Mouse (Mus musculus) adrenal gland, postnatal 4 days (tissue): ENCODE measurements around the gene Stk11ip. TPM values are rescaled to one million over a fixed set of nuclear protein-coding genes. Genes with fewer than 3 reads are reported as not detected.

Experiments used
- DNase-seq, 2 experiments: peaks; one replicate each; pipeline ENCODE4 v3.0.0; 2021 to 2022; ENCODE audit warnings: low spot score in 2 of 2, mixed read lengths in 2 of 2
- long read RNA-seq, 2 experiments: library from polyadenylated mRNA; stranded (forward); transcript quantifications; one replicate each; pipeline ENCODE4 v2.0.0; 2021
- total RNA-seq, 2 experiments: library from RNA; stranded (reverse); gene quantifications; 2 replicates each; pipeline ENCODE4 v1.2.3; 2021

Stk11ip gene
- 10 to 100 TPM; 38.1 to 38.4 TPM for total RNA-seq
- long read RNA-seq, experiment 1, full-length matches to known transcripts, result 4 of 11 reads
- long read RNA-seq, experiment 1, partial matches to known transcripts, result 6 of 11 reads
- long read RNA-seq, experiment 1, other reads (novel, unspliced or antisense), result 1 of 11 reads
- long read RNA-seq, experiment 2, full-length matches to known transcripts, result 7 of 25 reads
- long read RNA-seq, experiment 2, partial matches to known transcripts, result 11 of 25 reads
- long read RNA-seq, experiment 2, other reads (novel, unspliced or antisense), result 7 of 25 reads

DNA sequence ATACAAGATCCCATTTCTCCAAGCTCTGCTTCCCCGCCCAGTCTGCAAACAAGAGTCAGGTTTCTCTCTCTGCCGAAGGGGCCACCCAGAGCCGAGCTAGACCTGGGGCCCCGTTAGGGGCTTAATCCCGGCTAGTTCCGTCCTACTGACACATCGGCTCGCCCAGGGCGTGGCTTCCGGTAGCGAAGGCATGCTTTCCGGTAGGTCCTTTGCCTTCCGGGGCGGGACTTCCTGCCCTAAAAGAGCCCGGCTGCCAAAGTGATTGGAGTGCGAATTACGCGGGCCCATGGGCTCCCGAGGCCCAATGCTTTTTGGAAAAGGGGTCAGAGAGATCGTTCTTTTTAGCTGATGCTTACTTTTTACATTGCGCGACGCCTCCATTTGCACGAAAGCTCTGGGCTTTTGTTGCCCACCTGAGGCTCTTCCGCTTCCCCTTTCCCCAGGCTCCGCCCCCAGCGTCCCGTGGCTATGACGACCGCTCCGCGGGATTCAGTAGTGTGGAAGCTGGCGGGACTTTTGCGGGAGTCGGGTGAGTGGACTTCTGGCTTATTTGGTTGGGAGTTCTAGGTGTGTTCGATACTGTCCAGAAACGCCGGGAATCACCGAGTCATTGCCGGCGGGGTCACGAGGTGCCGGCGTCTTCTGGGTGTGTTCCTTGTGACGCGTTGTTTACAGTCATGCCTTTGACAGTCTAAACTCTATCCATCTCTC lies at the start of gene Stk11ip:
Stk11ip (plus strand) TSS at position 209 of the 711 bp plus-strand sequence.
- DNase-seq, result peak; percentile 84 to 87

DNA sequence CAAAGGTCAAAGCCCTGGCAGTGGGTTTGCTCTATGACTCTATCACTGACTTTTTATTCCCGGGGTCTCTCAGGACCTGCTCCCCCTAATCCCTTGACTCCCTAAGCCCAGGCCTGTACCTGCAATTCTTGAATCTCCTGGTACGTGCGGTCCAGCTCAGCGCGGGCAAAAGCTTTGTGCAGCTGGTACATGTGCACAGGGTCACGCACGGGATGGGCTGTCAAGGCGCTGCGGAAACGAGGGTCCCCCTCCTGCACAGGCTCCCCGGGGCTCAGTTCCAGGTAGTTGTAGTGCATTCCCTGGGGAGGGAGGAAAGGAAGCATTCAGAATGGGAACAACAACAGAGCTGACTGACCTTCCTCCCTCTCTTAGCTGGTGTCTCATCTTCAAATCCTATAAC lies 44.9 kb upstream of the Stk11ip start:
- DNase-seq, result no peak

- DNase-seq, result peak; percentile 69 to 80
These were observed 43.9 kb upstream of the Stk11ip start for GRCm38 (mm10) chr1:75477264-75477965.

GRCm38 (mm10) chr1:75477966-75478290 lies 43.4 kb upstream of the Stk11ip start:
- DNase-seq, result no peak

GRCm38 (mm10) chr1:75478497-75478896 lies 42.8 kb upstream of the Stk11ip start:
- no peak for DNase-seq

DNA sequence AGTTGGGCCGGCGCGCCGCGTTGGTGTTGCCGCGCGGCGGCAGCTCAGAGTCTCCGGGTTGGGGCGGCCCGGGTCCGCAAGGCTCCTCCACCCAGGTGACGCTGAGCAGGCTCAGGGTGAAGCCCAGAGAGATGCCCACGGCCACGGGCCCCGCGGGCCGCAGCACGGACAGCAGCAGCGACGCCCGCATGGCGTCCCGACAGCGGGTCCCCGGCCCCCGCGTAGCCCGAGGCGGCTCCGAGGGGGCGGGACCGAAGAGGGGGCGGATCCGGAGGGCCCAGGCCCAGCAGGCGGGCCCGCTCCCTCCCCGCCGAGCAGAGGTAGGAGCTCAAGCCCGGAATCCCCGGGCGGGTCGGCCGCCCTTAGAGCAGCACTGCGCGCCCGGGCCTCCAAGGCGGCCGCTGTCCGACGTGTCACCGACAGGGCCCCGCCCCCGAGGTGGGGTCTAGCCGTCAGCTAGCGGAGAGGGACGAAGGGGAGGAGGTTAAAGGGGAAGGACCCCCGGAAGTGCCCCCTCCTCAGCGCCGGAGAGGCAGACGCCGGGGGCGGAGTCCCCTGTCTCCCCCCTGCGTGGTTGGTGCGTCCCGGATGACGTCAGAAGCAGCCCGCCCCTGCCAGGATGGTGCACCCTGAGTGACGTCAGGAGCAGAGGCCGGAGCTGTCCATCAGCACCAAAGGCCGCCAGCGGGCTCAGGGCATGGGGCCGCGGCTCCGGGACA lies 42.3 kb upstream of the Stk11ip start, which contains the start of the genes Chpf and Tmem198:
Chpf (minus strand) TSS at position 392 of the 719 bp plus-strand sequence.
Tmem198 (plus strand) TSS at position 617 of the 719 bp plus-strand sequence.
- DNase-seq, result peak; percentile 93 to 96

DNA sequence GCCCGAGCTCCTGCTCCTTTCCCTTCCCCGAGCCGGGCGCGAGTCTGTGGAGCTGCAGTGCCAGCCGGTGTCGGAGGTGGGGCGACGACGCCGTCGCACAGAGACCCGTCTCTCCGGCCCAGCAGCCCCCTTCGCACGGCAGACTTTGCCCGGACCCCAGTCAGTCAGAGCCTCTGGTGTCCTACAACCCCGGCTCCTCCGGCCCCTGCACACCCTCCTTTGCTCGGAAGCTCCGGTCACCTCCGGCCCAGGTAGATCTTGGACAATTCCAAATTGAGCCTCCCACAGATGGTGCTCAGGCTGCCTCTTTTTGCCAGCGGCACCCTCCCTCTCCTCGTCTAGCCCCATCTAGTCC lies 41.7 kb upstream of the Stk11ip start:
- no peak for DNase-seq

GRCm38 (mm10) chr1:75480036-75480435 lies 41.3 kb upstream of the Stk11ip start:
- DNase-seq, result no peak

- DNase-seq, result no peak
These were observed 40.6 kb upstream of the Stk11ip start for GRCm38 (mm10) chr1:75480735-75481134.

DNA sequence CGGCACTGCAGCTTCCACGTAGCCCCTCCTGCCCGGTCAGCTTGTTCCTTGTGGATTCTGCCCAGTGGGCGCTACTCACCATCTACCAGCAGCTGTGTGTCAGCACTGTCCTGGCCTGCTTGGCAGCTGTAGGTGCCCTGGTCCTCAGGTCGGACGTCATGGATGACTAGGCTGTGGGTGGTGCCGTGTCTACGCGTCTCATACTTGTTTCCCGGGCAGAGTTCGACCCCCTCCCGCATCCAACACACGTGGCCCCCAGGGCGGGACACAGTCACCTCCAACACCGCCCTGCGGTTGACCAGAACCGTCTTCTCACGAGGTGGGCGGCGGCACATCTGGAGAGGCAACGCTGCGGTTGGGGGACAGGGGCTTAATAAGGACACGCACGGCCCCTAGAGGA lies 34.8 kb upstream of the Stk11ip start:
- no peak for DNase-seq

DNA sequence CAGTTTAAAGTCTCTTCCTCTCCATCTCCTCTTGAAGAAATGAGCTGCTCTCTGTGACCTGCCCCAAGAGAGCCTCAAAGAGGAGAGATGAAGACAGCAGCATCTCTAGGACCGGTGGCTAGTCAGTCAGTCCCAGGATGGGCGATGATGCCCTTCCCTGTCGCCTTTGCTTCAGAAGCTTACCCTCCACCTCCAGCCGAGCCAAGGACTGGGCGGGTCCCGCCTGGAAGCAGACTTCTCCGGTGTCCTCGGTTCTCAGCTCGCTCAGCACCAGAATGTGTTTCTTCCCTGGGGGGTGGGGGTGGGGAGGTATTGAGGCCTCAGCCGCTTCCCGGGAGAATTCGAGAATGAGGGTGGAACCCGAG lies 34.3 kb upstream of the Stk11ip start:
- no peak for DNase-seq

- DNase-seq, result peak in 1 of 2 experiments; percentile 70
These were observed 33.7 kb upstream of the Stk11ip start for GRCm38 (mm10) chr1:75487405-75488161.

- DNase-seq, result no peak
These were observed 30.4 kb upstream of the Stk11ip start for GRCm38 (mm10) chr1:75490785-75491551.

GRCm38 (mm10) chr1:75492579-75493170 lies 28.7 kb upstream of the Stk11ip start:
- DNase-seq, result no peak

DNA sequence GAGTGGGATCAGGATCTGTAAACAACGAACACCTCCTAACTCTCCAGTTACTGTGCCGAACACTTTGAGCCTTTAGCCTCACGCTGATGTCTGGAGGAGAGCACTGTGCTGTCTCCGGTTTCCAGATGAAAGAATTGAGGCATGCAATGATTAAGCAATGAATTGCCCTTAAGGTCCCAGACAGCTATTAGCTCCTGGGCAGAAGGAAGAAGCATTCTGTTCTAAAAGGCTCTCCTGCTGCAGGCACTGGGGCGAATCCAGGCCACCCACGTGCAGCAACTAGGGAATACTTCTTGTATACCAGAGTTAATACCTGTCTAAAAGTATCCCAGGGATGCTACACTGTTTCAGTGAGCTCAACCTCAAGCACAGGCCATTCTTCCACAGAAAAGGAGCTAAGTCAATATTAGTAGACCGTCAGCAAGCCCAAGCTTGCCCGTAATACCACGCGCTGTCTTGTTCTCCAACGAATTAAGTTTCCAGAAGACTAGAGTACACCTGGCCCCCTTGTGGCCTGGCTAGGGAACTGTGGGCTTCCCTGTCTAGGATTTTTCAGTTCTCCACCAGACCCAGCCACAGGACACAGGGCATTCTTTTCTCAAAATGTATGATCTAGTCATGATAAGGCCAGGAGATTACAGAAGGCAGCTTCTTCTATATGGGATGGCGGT lies 26.3 kb upstream of the Stk11ip start:
- DNase-seq, result no peak

DNA sequence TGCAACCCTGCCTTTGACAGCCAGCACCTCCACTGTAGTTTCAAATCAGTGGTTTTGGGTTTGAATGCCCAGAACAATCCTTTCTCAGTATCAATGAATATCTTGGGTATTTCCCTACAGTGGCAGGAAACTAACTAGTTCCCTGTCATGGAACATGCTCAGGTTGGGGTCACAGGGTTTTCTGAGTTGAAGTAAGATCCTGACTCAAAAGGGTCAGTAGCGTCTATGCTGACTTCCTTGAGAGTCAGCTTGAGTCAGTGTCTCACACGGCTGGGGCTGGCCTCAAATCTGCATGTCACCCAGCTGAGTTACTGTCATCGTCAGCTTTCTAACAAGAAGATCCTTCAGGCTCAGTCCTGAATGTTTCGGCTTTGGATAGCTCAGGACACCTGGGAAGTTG lies 22.4 kb upstream of the Stk11ip start:
- no peak for DNase-seq

DNA sequence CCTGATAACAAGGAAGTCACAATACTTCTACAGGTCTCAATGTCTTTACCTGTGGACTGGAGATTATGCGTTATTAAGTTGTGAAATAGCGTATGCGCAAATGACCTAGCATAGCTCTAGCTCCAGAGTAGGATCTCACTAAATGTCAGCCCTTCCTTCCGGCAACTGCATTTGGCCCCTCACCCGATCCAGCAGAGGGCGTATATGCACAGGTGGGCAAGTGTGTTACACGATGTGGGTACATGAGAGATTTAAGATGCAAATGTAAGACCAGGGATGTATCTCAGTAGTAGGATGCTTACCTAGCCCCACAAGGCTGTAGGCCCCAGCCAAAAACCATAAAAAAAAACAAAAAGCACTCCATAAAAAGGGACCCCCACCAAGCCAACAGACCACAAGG lies 21.9 kb upstream of the Stk11ip start:
- no peak for DNase-seq

- DNase-seq, result no peak
These were observed 19.4 kb upstream of the Stk11ip start for GRCm38 (mm10) chr1:75501905-75502304.
